Mouse (Mus musculus): Measurements from ENCODE around the gene Ttc41.

- TF ChIP-seq POLR2A (IDR thresholded peaks at IDR 0.05; ENCODE audit: borderline replicate concordance, insufficient read depth, low read length) (no peak), CTCF (IDR thresholded peaks at IDR 0.05; ENCODE audit: borderline replicate concordance, insufficient read depth, low read depth, low read length) (no peak)
Observed at GRCm38 (mm10) chr10:86763672-86764071, 58.1 kb downstream of the Ttc41 start, which contains the start of gene Gm49358.

Data from cerebellum, adult 2 months (tissue).